Mouse (Mus musculus): ENCODE measurements around the gene Mad1l1.

The Mad1l1 gene

GRCm38 (mm10) chr5:140263754-140264749 lies 57.3 kb downstream of the Mad1l1 start:
- no peak for DNase-seq (ENCODE audit: low spot score in 2 of 2)

- DNase-seq (ENCODE audit: low spot score in 2 of 2): no peak
Observed at GRCm38 (mm10) chr5:140262401-140262800, 59.0 kb downstream of the Mad1l1 start.

GRCm38 (mm10) chr5:140261313-140261712 lies 60.0 kb downstream of the Mad1l1 start:
- DNase-seq (ENCODE audit: low spot score in 2 of 2): no peak

GRCm38 (mm10) chr5:140258633-140259032 lies 62.7 kb downstream of the Mad1l1 start:
- no peak for DNase-seq (ENCODE audit: low spot score in 2 of 2)

- no peak for DNase-seq (ENCODE audit: low spot score in 2 of 2)
Observed at GRCm38 (mm10) chr5:140258035-140258434, 63.3 kb downstream of the Mad1l1 start.

GRCm38 (mm10) chr5:140257439-140257838 lies 63.9 kb downstream of the Mad1l1 start:
- DNase-seq (ENCODE audit: low spot score in 2 of 2): no peak

- no peak for DNase-seq (ENCODE audit: low spot score in 2 of 2)
Observed at GRCm38 (mm10) chr5:140256685-140257084, 64.7 kb downstream of the Mad1l1 start.

GRCm38 (mm10) chr5:140255265-140255664 lies 66.1 kb downstream of the Mad1l1 start:
- DNase-seq (ENCODE audit: low spot score in 2 of 2): no peak

- no peak for DNase-seq (ENCODE audit: low spot score in 2 of 2)
Observed at GRCm38 (mm10) chr5:140254656-140255055, 66.7 kb downstream of the Mad1l1 start.

GRCm38 (mm10) chr5:140251989-140252388 lies 69.4 kb downstream of the Mad1l1 start:
- DNase-seq (ENCODE audit: low spot score in 2 of 2): no peak

- DNase-seq (ENCODE audit: low spot score in 2 of 2): peak in 1 of 2 experiments; percentile 56
Observed at GRCm38 (mm10) chr5:140250370-140250769, 71.0 kb downstream of the Mad1l1 start.

- peak; percentile 35 to 42 for DNase-seq (ENCODE audit: low spot score in 2 of 2)
Observed at GRCm38 (mm10) chr5:140249359-140250062, 71.8 kb downstream of the Mad1l1 start.

GRCm38 (mm10) chr5:140248101-140248500 lies 73.3 kb downstream of the Mad1l1 start:
- no peak for DNase-seq (ENCODE audit: low spot score in 2 of 2)

GRCm38 (mm10) chr5:140240235-140240634 lies 81.1 kb downstream of the Mad1l1 start:
- DNase-seq (ENCODE audit: low spot score in 2 of 2): no peak

GRCm38 (mm10) chr5:140238880-140239279 lies 82.5 kb downstream of the Mad1l1 start:
- DNase-seq (ENCODE audit: low spot score in 2 of 2): no peak

- no peak for DNase-seq (ENCODE audit: low spot score in 2 of 2)
Observed at GRCm38 (mm10) chr5:140230818-140231217, 90.5 kb downstream of the Mad1l1 start.

- DNase-seq (ENCODE audit: low spot score in 2 of 2): no peak
Observed at GRCm38 (mm10) chr5:140228306-140228705, 93.0 kb downstream of the Mad1l1 start.

- DNase-seq (ENCODE audit: low spot score in 2 of 2): no peak
Observed at GRCm38 (mm10) chr5:140226871-140227270, 94.5 kb downstream of the Mad1l1 start.

- no peak for DNase-seq (ENCODE audit: low spot score in 2 of 2)
Observed at GRCm38 (mm10) chr5:140225881-140226280, 95.5 kb downstream of the Mad1l1 start.

- no peak for DNase-seq (ENCODE audit: low spot score in 2 of 2)
Observed at GRCm38 (mm10) chr5:140225103-140225502, 96.2 kb downstream of the Mad1l1 start.

- DNase-seq (ENCODE audit: low spot score in 2 of 2): no peak
Observed at GRCm38 (mm10) chr5:140223070-140224053, 98.0 kb downstream of the Mad1l1 start.

Measured in frontal cortex, postnatal 36 days (tissue).